Mouse (Mus musculus) c-Kit-negative CD71-positive TER-119-positive erythroid progenitor cells, embryonic 14.5 days (primary cell): ENCODE measurements around the gene Rnase4.
"Not testable (repeated sequence)": the region's sequence is repeated elsewhere in the genome, so short reads cannot be mapped to it uniquely, and the experiment has no call there.

ENCODE experiments used
- DNase-seq: peaks from one replicate; pipeline ENCODE4 v3.0.0-alpha.2; 2013; ENCODE audit warnings: low read depth, low spot score

Rnase4 gene

GRCm38 (mm10) chr14:51088970-51089673, 1.8 kb upstream of the Rnase4 start:
- DNase-seq = peak; percentile 93

DNA sequence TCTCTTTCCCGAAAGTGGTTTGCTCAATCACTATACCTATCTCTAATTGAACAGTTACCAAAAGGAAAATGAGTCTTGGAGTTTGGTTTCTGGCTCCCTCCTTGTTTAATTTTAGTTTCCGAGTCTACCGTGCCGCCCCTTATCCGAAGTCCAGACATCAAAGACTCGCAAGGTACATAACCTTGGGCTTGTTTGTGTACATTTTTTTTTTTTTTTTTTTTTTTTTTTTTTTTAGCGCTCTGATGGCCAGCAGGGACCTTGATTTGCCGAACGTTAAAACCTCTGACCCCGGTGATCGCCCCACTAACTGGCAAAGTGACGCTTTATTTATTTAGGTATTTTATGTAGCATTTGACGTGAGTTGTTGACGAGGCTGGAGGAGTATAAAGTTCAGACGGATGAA, 1.2 kb upstream of the Rnase4 start:
- DNase-seq = no peak

DNA sequence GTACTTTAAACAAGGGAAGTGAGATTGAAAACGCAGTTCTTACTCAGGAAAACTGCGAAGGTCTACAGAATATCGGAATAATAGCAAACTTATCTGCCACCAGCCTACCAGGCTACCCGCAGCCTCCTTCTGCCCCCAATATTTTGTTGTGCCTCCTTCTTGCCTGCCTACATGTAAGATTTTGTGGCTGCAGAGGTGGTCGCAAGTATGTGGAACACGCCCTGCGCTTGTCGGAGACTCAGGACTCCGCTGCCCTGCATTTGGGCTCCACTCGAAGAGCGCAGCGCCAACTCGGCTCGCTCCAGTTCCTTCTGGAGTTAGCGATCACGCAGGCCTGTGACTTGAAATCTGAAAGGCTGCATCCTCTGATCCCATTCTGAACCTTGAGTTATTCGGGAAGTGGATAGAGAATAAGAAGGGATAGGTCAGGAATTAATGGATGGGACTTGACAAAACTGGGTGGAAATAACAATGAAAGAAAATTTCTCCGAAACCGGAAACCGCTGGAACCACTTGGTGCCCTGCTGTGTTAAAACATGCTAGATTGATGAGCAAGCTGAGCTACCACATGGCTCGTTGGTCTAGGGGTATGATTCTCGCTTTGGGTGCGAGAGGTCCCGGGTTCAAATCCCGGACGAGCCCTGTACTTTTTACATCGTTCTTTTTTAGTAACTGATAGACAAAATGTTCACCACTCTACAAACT, 648 bp upstream of the Rnase4 start:
- DNase-seq = peak; percentile 63

GRCm38 (mm10) chr14:51092073-51092620, 1.3 kb downstream of the Rnase4 start:
- DNase-seq = no peak

GRCm38 (mm10) chr14:51093496-51093895, 2.6 kb downstream of the Rnase4 start:
- no peak for DNase-seq

DNA sequence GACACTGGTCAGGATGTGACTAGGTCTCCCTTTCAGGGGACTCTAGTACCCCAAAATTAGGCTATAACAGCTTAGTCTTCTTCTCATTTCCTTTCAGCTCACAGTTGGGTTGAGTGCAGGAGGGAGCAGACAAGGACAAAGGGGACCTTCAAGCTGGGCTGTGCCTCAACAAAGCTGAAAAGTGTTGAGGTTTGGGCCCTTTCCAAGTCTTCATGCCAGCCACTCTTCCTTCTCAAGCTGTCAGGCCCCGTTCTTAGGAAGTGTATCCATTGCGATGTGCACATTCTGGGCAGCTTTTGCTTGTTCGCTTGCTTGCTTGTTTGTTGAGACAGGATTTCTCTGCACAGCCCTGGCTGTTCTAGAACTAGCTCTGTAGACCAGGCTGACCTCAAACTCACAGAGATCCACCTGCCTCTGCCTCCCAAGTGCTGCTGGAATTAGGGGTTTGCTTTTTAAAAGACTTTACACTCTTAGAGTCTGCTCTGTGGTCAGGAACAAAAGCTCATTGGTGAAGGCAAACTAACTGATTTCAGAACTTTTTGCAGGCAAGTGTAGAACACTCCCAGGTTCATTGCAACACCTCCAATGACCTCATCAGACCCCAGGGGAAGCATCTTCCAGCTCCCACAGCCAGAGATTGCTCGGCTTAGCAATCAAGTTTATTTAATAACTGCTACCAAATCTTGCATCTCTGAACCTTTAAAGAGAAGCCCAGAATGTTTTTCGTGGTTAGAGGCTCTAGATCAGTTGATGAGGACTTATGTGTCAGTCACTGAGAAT, 3.4 kb downstream of the Rnase4 start:
- no peak for DNase-seq

DNA sequence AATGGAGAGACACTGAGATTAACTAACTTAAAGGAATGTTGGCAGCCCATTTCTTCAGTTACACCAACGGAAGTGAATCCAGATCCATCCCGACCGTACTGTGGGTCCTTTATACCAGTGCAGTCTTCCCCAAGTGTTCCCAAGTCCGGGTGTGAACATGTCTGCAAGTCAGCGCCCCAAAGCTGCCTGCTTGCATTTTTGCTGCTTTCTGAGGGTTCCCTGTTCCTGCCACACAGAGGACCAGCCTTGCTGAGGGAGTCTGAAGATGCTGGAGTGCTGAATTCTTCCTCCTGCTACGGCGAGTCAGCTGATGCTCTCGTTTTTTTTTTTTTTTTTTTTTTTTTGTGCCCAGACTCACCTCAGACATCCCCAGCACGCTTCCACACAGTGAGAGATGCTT, 4.0 kb downstream of the Rnase4 start:
- DNase-seq = no peak

DNA sequence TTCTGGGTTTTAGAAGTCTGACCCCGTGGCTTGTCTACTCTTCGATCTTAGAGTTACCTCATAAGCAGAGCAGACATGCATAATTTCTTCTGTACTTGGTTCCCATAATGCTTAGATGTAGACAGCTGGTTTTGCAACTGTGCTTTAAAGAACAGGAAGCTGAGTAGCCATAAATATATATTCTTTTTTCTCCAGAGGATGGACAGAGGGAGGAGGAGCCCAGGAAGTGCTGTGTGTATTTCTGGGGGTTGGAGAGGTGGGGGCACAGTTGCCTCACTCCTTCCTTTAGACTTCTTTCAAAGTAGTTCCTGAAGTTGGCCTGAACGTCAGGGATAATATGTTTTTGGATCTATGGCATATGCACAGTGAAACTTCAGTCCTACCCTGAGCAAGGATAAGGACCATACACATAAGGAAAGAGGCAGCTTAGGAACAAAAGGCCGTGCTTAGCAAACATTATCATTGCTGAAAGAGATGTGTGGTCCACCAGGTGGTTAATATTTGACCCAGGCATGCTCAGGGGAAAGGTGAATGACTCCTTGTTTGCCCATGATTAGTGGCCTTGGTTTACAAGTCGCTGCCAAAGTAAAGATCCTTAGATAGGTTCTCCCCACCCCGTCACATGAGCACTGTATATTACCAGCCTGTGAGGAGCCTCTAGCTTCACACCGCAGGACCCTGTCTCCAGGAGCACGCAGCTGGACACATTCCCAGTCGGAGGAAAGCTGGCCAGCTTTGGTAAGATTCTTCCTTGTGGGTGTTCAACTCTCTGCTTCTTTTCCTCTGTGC, 5.1 kb downstream of the Rnase4 start:
- no peak for DNase-seq

DNA sequence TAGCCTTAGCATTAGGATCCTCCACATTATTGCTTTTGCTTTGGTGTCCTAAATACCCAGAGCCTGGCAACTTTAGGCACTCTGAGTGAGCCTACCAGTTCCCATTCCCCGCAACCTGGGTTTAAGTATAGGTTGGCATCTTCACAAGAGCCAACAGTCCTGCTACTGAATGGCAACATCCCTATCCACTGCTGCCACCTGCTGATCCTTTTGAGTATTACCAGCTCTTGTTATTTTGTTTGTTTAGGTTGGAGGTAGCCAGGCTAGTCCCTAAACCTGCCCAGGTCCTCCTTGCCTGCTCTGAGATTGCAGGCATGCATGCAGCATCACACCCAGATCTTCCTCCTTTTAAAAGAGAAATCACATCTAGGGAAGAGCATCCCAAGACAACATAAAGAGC, 7.4 kb downstream of the Rnase4 start:
- DNase-seq = not testable (repeated sequence)

GRCm38 (mm10) chr14:51098921-51099320, 8.0 kb downstream of the Rnase4 start:
- DNase-seq = no peak

- DNase-seq = no peak
These were observed 10.4 kb downstream of the Rnase4 start for GRCm38 (mm10) chr14:51101284-51101683.

- DNase-seq = peak; percentile 76
These were observed 12.3 kb downstream of the Rnase4 start for GRCm38 (mm10) chr14:51103217-51103616.

DNA sequence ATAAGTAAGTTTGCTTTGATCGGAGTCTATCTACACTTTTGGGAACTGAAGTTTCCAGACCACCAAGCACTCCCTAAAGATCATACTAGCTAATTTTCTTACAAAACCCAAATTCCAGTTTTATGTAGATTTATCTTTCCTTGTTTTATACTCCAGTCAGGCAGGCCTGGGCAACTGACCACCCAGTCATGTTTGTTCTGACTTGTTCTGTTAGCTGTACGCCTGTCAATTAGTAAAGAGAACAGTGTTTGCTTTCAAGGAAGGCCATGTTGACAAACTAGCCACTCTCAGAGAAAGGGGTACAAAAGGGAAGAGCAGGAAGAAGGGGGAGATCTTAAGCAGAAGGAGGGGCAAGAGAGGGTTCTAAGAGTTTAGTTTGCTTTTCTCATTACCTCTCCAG, 13.5 kb downstream of the Rnase4 start:
- no peak for DNase-seq

DNA sequence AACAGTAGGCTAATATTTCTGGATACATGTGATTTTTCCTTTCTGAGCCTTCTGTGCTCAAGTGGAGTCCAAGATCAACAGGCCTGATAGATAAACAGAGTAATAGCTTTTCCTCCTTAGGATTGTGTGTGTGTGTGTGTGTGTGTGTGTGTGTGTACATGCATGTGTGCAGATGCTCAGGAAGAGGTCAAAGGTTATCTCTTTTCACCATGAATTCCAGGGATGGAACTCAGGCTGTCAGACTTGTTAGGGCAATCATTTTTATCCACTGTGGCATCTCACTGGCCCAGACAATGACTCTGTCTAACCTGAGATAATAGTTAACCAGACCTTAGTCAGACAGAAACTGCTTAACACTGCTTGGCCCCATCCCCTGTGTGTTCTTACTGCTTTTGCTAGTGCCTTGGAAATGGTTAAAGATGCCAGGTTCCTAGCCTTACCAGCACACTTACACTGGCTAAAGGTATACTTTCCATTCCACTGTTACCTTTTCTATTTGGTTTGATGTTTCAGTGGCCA, 15.6 kb downstream of the Rnase4 start:
- no peak for DNase-seq

DNA sequence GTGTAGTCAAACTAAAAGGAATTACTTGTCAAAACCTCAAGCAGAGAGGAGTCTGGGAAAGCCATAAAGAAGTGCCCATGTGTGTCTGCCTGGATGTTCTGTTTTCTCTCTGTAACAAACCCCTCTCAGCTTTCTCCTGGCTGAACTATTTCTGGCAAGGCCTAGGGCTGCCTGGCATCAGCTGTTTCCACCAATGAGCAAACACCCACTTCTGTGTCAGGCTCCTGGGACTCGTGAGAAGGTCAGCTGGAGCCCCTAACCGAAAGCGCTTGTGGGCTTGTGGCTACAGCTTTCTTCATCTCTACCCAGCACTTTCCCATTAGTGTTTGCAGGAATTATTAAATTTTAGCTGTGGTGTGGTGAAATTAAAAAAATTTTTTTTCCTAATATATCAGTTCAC, 21.1 kb downstream of the Rnase4 start:
- no peak for DNase-seq

- DNase-seq = no peak
These were observed 22.6 kb downstream of the Rnase4 start for GRCm38 (mm10) chr14:51113476-51113875.

DNA sequence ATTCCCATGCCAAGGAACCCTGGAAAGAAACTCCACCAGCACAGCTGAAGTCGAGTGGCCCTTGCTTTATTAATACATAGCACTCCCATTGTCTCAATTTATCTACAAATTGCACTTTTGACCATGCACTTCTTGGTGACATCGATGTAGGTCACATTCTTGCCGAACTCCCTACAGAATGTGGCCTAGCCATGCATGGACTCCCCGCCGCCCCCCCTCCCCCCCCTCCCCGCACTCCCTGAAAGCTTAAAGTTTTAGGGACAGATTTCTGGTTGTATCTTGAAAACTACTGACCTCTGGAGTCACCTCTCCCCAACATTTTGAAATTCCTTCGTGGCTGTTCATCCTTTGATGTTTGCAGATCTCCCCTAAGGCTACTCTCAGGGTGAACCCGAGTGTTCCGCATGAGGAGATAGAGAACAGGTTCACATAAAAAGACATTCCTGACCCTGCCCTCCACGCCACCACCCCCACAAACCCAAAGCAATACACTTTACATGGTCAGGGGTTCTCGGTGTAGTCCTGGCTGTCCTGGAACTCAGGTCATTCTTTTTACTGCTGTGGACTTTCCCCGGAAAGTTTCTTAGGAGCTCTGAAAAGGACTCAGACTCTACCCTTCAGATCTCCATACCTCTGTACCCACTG, 23.2 kb downstream of the Rnase4 start, which contains the start of gene Eddm3b:
Gene Eddm3b (plus strand): TSS at position 511 of the 645 bp plus-strand sequence.
- DNase-seq = no peak

GRCm38 (mm10) chr14:51125684-51126083, 34.8 kb downstream of the Rnase4 start:
- DNase-seq = peak; percentile 58

DNA sequence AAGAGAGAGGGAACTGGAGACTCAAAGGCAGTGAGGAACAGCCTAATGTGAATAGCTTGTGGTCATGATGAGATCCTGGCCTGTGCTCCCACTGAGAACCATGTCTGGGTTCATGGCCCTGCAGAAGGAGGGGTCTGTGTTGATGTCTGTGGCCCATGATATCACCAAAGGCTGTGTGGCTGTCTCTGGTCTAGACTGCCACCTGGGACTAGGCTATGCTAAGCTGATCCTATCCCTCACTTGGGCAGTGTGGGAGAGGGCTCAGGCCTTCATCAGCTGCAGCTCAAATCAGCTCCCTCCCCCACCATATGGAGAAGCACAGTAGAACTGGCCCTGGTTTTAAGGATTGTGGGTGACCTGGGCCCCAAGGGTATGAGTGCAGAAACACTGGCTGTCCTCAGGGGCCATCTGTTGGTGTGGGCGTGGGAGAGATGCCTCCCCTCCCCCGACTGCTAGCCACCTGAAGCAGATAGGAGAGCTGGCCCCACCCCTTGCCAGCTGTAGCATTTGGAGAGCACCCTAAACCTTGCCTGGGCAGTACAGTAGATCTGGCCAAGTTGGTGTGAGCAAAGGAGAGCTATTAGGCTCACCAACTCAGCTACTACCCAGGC, 36.9 kb downstream of the Rnase4 start:
- peak; percentile 66 for DNase-seq
